16 mouse cellular contexts compared by ENCODE assay signal in the genomic region with DNA sequence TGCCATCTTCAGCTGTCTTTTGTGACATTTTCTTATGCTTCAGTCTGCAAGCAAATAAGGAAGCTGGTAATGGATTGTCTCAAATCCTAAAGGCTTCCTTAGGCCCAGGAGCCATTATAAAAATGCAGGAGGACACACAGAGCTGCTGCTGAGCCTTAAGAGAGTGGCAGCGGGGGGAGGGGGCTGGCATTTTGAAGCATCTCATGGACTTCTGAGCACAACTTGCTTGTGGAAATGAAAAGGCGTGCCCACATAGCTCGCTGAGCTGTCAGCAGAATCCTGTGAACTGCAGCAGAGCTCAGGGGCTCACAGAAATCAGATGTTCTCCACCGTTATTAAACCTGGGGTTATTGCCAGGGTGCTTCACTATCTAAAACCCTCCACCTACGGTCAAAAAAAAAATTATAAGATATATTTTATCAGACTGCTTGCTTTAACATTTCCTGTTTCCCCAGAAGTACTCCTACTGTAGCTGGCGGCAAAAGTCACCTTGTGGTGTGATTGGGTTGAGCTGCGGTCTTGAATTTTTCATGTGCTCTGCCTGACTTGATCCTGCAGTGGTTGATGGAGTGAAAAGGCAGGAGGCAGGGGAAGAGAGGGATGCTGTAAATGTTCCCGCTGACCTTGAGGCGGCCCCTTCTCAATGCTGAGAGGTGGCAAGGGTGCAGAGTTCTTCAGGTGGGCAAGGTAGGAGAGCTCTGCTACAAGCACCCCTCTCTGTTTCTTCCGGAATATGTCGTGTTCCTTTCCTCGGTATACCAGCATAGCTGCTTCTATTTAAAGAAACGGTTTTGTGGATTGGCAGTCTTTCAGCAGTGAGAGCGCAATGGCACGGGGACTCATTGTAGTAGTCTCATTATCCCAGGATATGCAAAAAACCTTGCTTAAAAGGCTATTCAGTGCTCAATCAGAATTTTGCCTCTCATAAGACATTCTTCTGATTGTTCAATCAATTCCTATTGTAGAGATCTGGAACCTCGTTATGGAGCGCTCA.
DNase-seq lines count a peak whose midpoint lies in the region; ATAC-seq lines count a peak whose summit lies in the region.
"Had no signal": no experiment of that assay in that cellular context is flagged by ENCODE, and none has a peak within 500 bp of the region (broad histone marks: within the 10 kb centered on the region; RNA-seq: fewer than 3 reads in every experiment).

No protein-coding gene starts in this region.

- peaks cover 15% of the 10 kb centered on the region for H3K4me1 ChIP-seq in heart, embryonic 10.5 days
- H3K4me1 ChIP-seq in neural tube, embryonic 13.5 days (replicated peaks): peaks cover 9% of the 10 kb centered on the region
- peaks cover 15% of the 10 kb centered on the region for H3K4me1 ChIP-seq in hindbrain, embryonic 13.5 days (replicated peaks)

- H3K36me3 ChIP-seq in heart, embryonic 10.5 days: no peaks in the 10 kb centered on the region
- no peaks in the 10 kb centered on the region for H3K36me3 ChIP-seq in neural tube, embryonic 13.5 days
- no peaks in the 10 kb centered on the region for H3K36me3 ChIP-seq in hindbrain, embryonic 13.5 days
- H3K36me3 ChIP-seq: limb, embryonic 15.5 days had no signal

- no peak overlapping the region for H3K4me2 ChIP-seq in neural tube, embryonic 13.5 days
- H3K4me2 ChIP-seq in hindbrain, embryonic 13.5 days: 0 out of 2 replicates have a peak overlapping the region, but pooled peaks have one; percentile 15
- H3K4me2 ChIP-seq: limb, embryonic 15.5 days had no signal

- H3K9me3 ChIP-seq in heart, embryonic 10.5 days: no peaks in the 10 kb centered on the region
- H3K9me3 ChIP-seq in neural tube, embryonic 13.5 days: no peaks in the 10 kb centered on the region
- H3K9me3 ChIP-seq in hindbrain, embryonic 13.5 days: no peaks in the 10 kb centered on the region
- H3K9me3 ChIP-seq: limb, embryonic 15.5 days had no signal

- no peak for ATAC-seq in neural tube, embryonic 13.5 days (ENCODE audit: low read depth)
- 0 out of 2 replicates have a peak, but pooled peaks have one; percentile 28 for ATAC-seq in hindbrain, embryonic 13.5 days (ENCODE audit: low FRiP score)
- ATAC-seq: activated CD4-positive, CD25-positive, alpha-beta regulatory T cell, adult 4 months; CD4-positive, CD25-positive, alpha-beta regulatory T cell, adult 4 months had no signal

- H3K27me3 ChIP-seq in heart, embryonic 10.5 days (ENCODE audit: insufficient read depth, poor library complexity, severe bottlenecking): no peaks in the 10 kb centered on the region
- H3K27me3 ChIP-seq in neural tube, embryonic 13.5 days: no peaks in the 10 kb centered on the region
- no peaks in the 10 kb centered on the region for H3K27me3 ChIP-seq in hindbrain, embryonic 13.5 days
- H3K27me3 ChIP-seq: limb, embryonic 15.5 days had no signal

- peak overlapping the region; percentile 52 for H3K27ac ChIP-seq in heart, embryonic 10.5 days
- H3K27ac ChIP-seq in neural tube, embryonic 13.5 days (replicated peaks): peak overlapping the region; percentile 70
- H3K27ac ChIP-seq in hindbrain, embryonic 13.5 days: peak overlapping the region; percentile 76
- H3K27ac ChIP-seq: limb, embryonic 15.5 days had no signal

- H3K4me3 ChIP-seq in heart, embryonic 10.5 days: 0 out of 2 replicates have a peak overlapping the region, but pooled peaks have one; percentile 3
- no peak overlapping the region for H3K4me3 ChIP-seq in neural tube, embryonic 13.5 days
- no peak overlapping the region for H3K4me3 ChIP-seq in hindbrain, embryonic 13.5 days
- H3K4me3 ChIP-seq: limb, embryonic 15.5 days had no signal

- WGBS in heart, embryonic 10.5 days: 57% methylated on average over 17 of the region's 17 CpGs
- WGBS in neural tube, embryonic 13.5 days: 73% methylated on average over 17 of the region's 17 CpGs
- 55% methylated on average over 17 of the region's 17 CpGs for WGBS in hindbrain, embryonic 13.5 days

- 0 out of 2 replicates have a peak overlapping the region, but pooled peaks have one; percentile 8 for H3K9ac ChIP-seq in neural tube, embryonic 13.5 days
- no peak overlapping the region; the same call in 1 of the 2 replicates for H3K9ac ChIP-seq in hindbrain, embryonic 13.5 days
- H3K9ac ChIP-seq: limb, embryonic 15.5 days had no signal

- DNase-seq in heart, embryonic 10.5 days (ENCODE audit: low spot score): no peak
- DNase-seq in heart, postnatal 4 days: no peak
- no peak for DNase-seq in neural tube, embryonic 10.5 days (ENCODE audit: extremely low spot score, low spot score)
- peak; percentile 18 for DNase-seq in telencephalon, adult 2 months (ENCODE audit: low read depth, low spot score)
- DNase-seq in spleen, postnatal 14 days (ENCODE audit: low spot score in 2 of 2): no peak
- DNase-seq: cerebellum, adult 2 months; gastrocnemius, postnatal 25 days; kidney, adult 18-20 months; lung, adult 2 months; right cerebral cortex, adult 18-20 months; thymus, postnatal 14 days had no signal
